In genomic region chr1:91180723-91181122, GRCm38 (mm10) we compare ENCODE assay signal across 9 mouse cellular contexts. TPM values are rescaled to one million over a fixed set of nuclear protein-coding genes. Genes with fewer than 3 reads are reported as not detected.
DNase-seq lines count a peak whose midpoint lies in the region; ATAC-seq lines count a peak whose summit lies in the region.
"Had no signal": no experiment of that assay in that cellular context is flagged by ENCODE, and none has a peak within 500 bp of the region (broad histone marks: within the 10 kb centered on the region; RNA-seq: fewer than 3 reads in every experiment).

No protein-coding gene starts in this region.

- H3K4me2 ChIP-seq in forebrain, embryonic 14.5 days (ENCODE audit: low read length), result peak overlapping the region; percentile 68; the same call in 1 of the 2 replicates
- peak overlapping the region; percentile 64; the same call in 1 of the 2 replicates for H3K4me2 ChIP-seq in lung, embryonic 16.5 days (ENCODE audit: low read depth, low read length)
- H3K4me2 ChIP-seq in intestine, embryonic 14.5 days (ENCODE audit: low read length), result peak overlapping the region; percentile 69
- H3K4me2 ChIP-seq in neural tube, embryonic 15.5 days, result peak overlapping the region; percentile 85
- no peak overlapping the region for H3K4me2 ChIP-seq in forebrain, embryonic 16.5 days (ENCODE audit: low read length)

- H3K9ac ChIP-seq in forebrain, embryonic 14.5 days (ENCODE audit: low read length), result no peak overlapping the region
- H3K9ac ChIP-seq in lung, embryonic 16.5 days (ENCODE audit: low read length), result no peak overlapping the region
- H3K9ac ChIP-seq in intestine, embryonic 14.5 days (ENCODE audit: low read length), result no peak overlapping the region
- no peak overlapping the region for H3K9ac ChIP-seq in neural tube, embryonic 15.5 days (replicated peaks)
- no peak overlapping the region for H3K9ac ChIP-seq in forebrain, embryonic 16.5 days (replicated peaks; ENCODE audit: low read depth, low read length)

- H3K4me3 ChIP-seq in forebrain, embryonic 14.5 days (ENCODE audit: low read depth, low read length), result no peak overlapping the region
- H3K4me3 ChIP-seq in forebrain, embryonic 10.5 days, result no peak overlapping the region
- H3K4me3 ChIP-seq in lung, embryonic 16.5 days (ENCODE audit: low read length), result no peak overlapping the region; the same call in 1 of the 2 replicates
- H3K4me3 ChIP-seq in intestine, embryonic 14.5 days (ENCODE audit: low read depth, low read length), result no peak overlapping the region
- peak overlapping the region; percentile 41; the same call in 1 of the 2 replicates for H3K4me3 ChIP-seq in neural tube, embryonic 15.5 days (replicated peaks)
- H3K4me3 ChIP-seq in forebrain, embryonic 16.5 days (replicated peaks; ENCODE audit: low read length), result no peak overlapping the region

- H3K4me1 ChIP-seq in forebrain, embryonic 14.5 days (ENCODE audit: control insufficient read depth, insufficient read depth, low read length), result peaks cover 5% of the 10 kb centered on the region
- peaks cover 23% of the 10 kb centered on the region for H3K4me1 ChIP-seq in forebrain, embryonic 10.5 days
- H3K4me1 ChIP-seq in lung, embryonic 16.5 days (replicated peaks; ENCODE audit: control insufficient read depth, insufficient read depth, low read length), result peaks cover 22% of the 10 kb centered on the region
- H3K4me1 ChIP-seq in intestine, embryonic 14.5 days (replicated peaks; ENCODE audit: control insufficient read depth, insufficient read depth, low read length), result peaks cover 27% of the 10 kb centered on the region
- peaks cover 25% of the 10 kb centered on the region for H3K4me1 ChIP-seq in neural tube, embryonic 15.5 days
- H3K4me1 ChIP-seq in forebrain, embryonic 16.5 days (replicated peaks; ENCODE audit: control insufficient read depth, insufficient read depth, low read length), result peaks cover 10% of the 10 kb centered on the region

- no peaks in the 10 kb centered on the region for H3K36me3 ChIP-seq in forebrain, embryonic 14.5 days (ENCODE audit: control insufficient read depth, insufficient read depth, low read length)
- H3K36me3 ChIP-seq in forebrain, embryonic 10.5 days (replicated peaks), result no peaks in the 10 kb centered on the region
- no peaks in the 10 kb centered on the region for H3K36me3 ChIP-seq in lung, embryonic 16.5 days (ENCODE audit: control insufficient read depth, insufficient read depth, low read length)
- no peaks in the 10 kb centered on the region for H3K36me3 ChIP-seq in intestine, embryonic 14.5 days (ENCODE audit: control insufficient read depth, insufficient read depth, low read length)
- H3K36me3 ChIP-seq in neural tube, embryonic 15.5 days, result no peaks in the 10 kb centered on the region
- no peaks in the 10 kb centered on the region for H3K36me3 ChIP-seq in forebrain, embryonic 16.5 days (ENCODE audit: control insufficient read depth, insufficient read depth)

- WGBS in forebrain, embryonic 14.5 days, result 76% methylated on average over 6 of the region's 6 CpGs
- WGBS in forebrain, embryonic 10.5 days, result 81% methylated on average over 6 of the region's 6 CpGs
- WGBS in lung, embryonic 16.5 days, result 41% methylated on average over 6 of the region's 6 CpGs
- 50% methylated on average over 6 of the region's 6 CpGs for WGBS in intestine, embryonic 14.5 days
- WGBS in neural tube, embryonic 15.5 days, result 75% methylated on average over 6 of the region's 6 CpGs
- 73% methylated on average over 6 of the region's 6 CpGs for WGBS in forebrain, embryonic 16.5 days

- peaks cover 5% of the 10 kb centered on the region for H3K27me3 ChIP-seq in forebrain, embryonic 14.5 days (replicated peaks; ENCODE audit: control insufficient read depth, insufficient read depth, low read length)
- peaks cover 38% of the 10 kb centered on the region for H3K27me3 ChIP-seq in forebrain, embryonic 10.5 days (ENCODE audit: poor library complexity, severe bottlenecking)
- peaks cover 6% of the 10 kb centered on the region; the same call in 1 of the 2 replicates for H3K27me3 ChIP-seq in lung, embryonic 16.5 days (ENCODE audit: control insufficient read depth, insufficient read depth, low read depth, low read length)
- peaks cover 5% of the 10 kb centered on the region; the same call in 1 of the 2 replicates for H3K27me3 ChIP-seq in intestine, embryonic 14.5 days (replicated peaks; ENCODE audit: control insufficient read depth, insufficient read depth, low read length)
- peaks cover 28% of the 10 kb centered on the region for H3K27me3 ChIP-seq in neural tube, embryonic 15.5 days (replicated peaks)
- H3K27me3 ChIP-seq in forebrain, embryonic 16.5 days (replicated peaks; ENCODE audit: control insufficient read depth, insufficient read depth, low read length), result peaks cover 11% of the 10 kb centered on the region; the same call in 1 of the 2 replicates

- no peak for DNase-seq in forebrain, embryonic 14.5 days (ENCODE audit: low spot score)
- DNase-seq in forebrain, embryonic 10.5 days (ENCODE audit: extremely low spot score, low spot score), result no peak
- DNase-seq in lung, postnatal 10 days, result no peak
- DNase-seq in intestine, embryonic 14.5 days (ENCODE audit: low spot score), result no peak
- DNase-seq in frontal cortex, postnatal 36 days (ENCODE audit: low spot score in 2 of 2), result no peak
- DNase-seq: right cerebral cortex, postnatal 4 days had no signal

- H3K27ac ChIP-seq in forebrain, embryonic 14.5 days (ENCODE audit: low read depth, low read length), result no peak overlapping the region
- no peak overlapping the region for H3K27ac ChIP-seq in forebrain, embryonic 10.5 days
- no peak overlapping the region for H3K27ac ChIP-seq in lung, embryonic 16.5 days (ENCODE audit: low read length)
- H3K27ac ChIP-seq in intestine, embryonic 14.5 days (ENCODE audit: low read depth), result no peak overlapping the region
- H3K27ac ChIP-seq in neural tube, embryonic 15.5 days (replicated peaks), result 0 out of 2 replicates have a peak overlapping the region, but pooled peaks have one; percentile 68
- H3K27ac ChIP-seq in forebrain, embryonic 16.5 days (ENCODE audit: low read length), result no peak overlapping the region

- no peak for ATAC-seq in forebrain, embryonic 14.5 days
- no peak for ATAC-seq in lung, embryonic 16.5 days (ENCODE audit: low read depth)
- no peak for ATAC-seq in intestine, embryonic 14.5 days (replicated peaks; ENCODE audit: low FRiP score, low TSS enrichment, low read depth)
- no peak for ATAC-seq in neural tube, embryonic 15.5 days (ENCODE audit: low FRiP score)
- ATAC-seq in forebrain, embryonic 16.5 days, result no peak

- H3K9me3 ChIP-seq in forebrain, embryonic 14.5 days (replicated peaks; ENCODE audit: control insufficient read depth, low read length), result no peaks in the 10 kb centered on the region
- no peaks in the 10 kb centered on the region for H3K9me3 ChIP-seq in forebrain, embryonic 10.5 days
- H3K9me3 ChIP-seq in lung, embryonic 16.5 days (ENCODE audit: control insufficient read depth, low read length), result no peaks in the 10 kb centered on the region
- H3K9me3 ChIP-seq in intestine, embryonic 14.5 days (ENCODE audit: control insufficient read depth, low read length), result no peaks in the 10 kb centered on the region
- no peaks in the 10 kb centered on the region for H3K9me3 ChIP-seq in neural tube, embryonic 15.5 days (replicated peaks)
- H3K9me3 ChIP-seq in forebrain, embryonic 16.5 days (ENCODE audit: control insufficient read depth, low read length), result no peaks in the 10 kb centered on the region

RNA-seq across cellular contexts. Expression of gene Ramp1, which starts 1.1 kb away (rescaled TPM):
- polyA plus RNA-seq in forebrain, embryonic 14.5 days (2014; fragmentation: Nextera tagmentation; extraction: Ambion mirVana), result 2.6 and 3.0 TPM in 2 replicates
- polyA plus RNA-seq in forebrain, embryonic 10.5 days (2016; fragmentation: Nextera tagmentation; extraction: Ambion mirVana), result 0.06 and 0.10 TPM in 2 replicates
- 8.6 and 9.4 TPM in 2 replicates for polyA plus RNA-seq in lung, embryonic 16.5 days (2015; fragmentation: Nextera tagmentation; extraction: Ambion mirVana)
- polyA plus RNA-seq in intestine, embryonic 14.5 days (2014; fragmentation: Nextera tagmentation; extraction: Ambion mirVana), result 5.4 and 6.0 TPM in 2 replicates
- polyA plus RNA-seq in neural tube, embryonic 15.5 days (2015; fragmentation: Nextera tagmentation; extraction: Ambion mirVana), result 16.1 and 21.3 TPM in 2 replicates
- polyA plus RNA-seq in forebrain, embryonic 16.5 days (2015; fragmentation: Nextera tagmentation; extraction: Ambion mirVana), result 4.1 and 5.2 TPM in 2 replicates

RNA-seq across cellular contexts. Expression of gene Rbm44, which starts 35.8 kb away (rescaled TPM):
- polyA plus RNA-seq in forebrain, embryonic 14.5 days (2014; fragmentation: Nextera tagmentation; extraction: Ambion mirVana), result 0.15 and 0.17 TPM in 2 replicates
- polyA plus RNA-seq in forebrain, embryonic 10.5 days (2016; fragmentation: Nextera tagmentation; extraction: Ambion mirVana), result 0.26 and 0.67 TPM in 2 replicates
- 1.3 and 1.7 TPM in 2 replicates for polyA plus RNA-seq in lung, embryonic 16.5 days (2015; fragmentation: Nextera tagmentation; extraction: Ambion mirVana)
- polyA plus RNA-seq in intestine, embryonic 14.5 days (2014; fragmentation: Nextera tagmentation; extraction: Ambion mirVana), result 0.94 and 1.3 TPM in 2 replicates
- polyA plus RNA-seq in neural tube, embryonic 15.5 days (2015; fragmentation: Nextera tagmentation; extraction: Ambion mirVana), result 0.28 and 0.75 TPM in 2 replicates
- 0.10 and 0.11 TPM in 2 replicates for polyA plus RNA-seq in forebrain, embryonic 16.5 days (2015; fragmentation: Nextera tagmentation; extraction: Ambion mirVana)
